Mouse (Mus musculus) heart, embryonic 14.5 days (tissue): Measurements from ENCODE around the gene Tas2r135. TPM values are rescaled to one million over a fixed set of nuclear protein-coding genes. Genes with fewer than 3 reads are reported as not detected.

Experiments
- ATAC-seq: fragments of 200-750 bp; cut with Nextera tagmentation; 2 replicates; pipeline ENCODE4 v1.8.0; 2017; ENCODE audit warnings: low read depth, moderate TSS enrichment; ENCODE audit not compliant: insufficient number of reproducible peaks, insufficient read depth, low FRiP score
- H3K27ac ChIP-seq, 2 experiments: fragments of 200-500 bp in 1 of 2; fragments of 300-500 bp in 1 of 2; sonication (generic) in 1 of 2; replicated peaks in 1 of 2; 2 replicates each; pipeline ENCODE4 v1.5.1; 2012 to 2014; ENCODE audit warnings: low read depth in 2 of 2, low read length in 2 of 2, control low read depth in 1 of 2, mild to moderate bottlenecking in 1 of 2, mixed read lengths in 1 of 2; ENCODE audit not compliant: control insufficient read depth in 1 of 2, insufficient read depth in 1 of 2
- H3K27me3 ChIP-seq: fragments of 300-500 bp; sonication (generic); 2 replicates; pipeline ENCODE4 v1.6.1; 2014; ENCODE audit warnings: mild to moderate bottlenecking, low read length, control low read depth; ENCODE audit not compliant: control insufficient read depth, insufficient read depth
- H3K36me3 ChIP-seq: fragments of 300-500 bp; sonication (generic); 2 replicates; pipeline ENCODE4 v1.6.1; 2014; ENCODE audit warnings: mild to moderate bottlenecking, control low read depth, low read length, mixed read lengths; ENCODE audit not compliant: control insufficient read depth, insufficient read depth
- H3K4me1 ChIP-seq, 2 experiments: fragments of 200-500 bp in 1 of 2; fragments of 300-500 bp in 1 of 2; sonication (generic) in 1 of 2; 2 replicates each; pipeline ENCODE4 v1.6.1; 2012 to 2014; ENCODE audit warnings: low read length in 2 of 2, control low read depth in 1 of 2, mixed read lengths in 1 of 2; ENCODE audit not compliant: control insufficient read depth in 2 of 2, insufficient read depth in 2 of 2
- H3K4me2 ChIP-seq: fragments of 300-500 bp; sonication (generic); 2 replicates; pipeline ENCODE4 v1.6.1; 2014; ENCODE audit warnings: mild to moderate bottlenecking, low read length
- H3K4me3 ChIP-seq, 2 experiments: fragments of 200-500 bp in 1 of 2; fragments of 300-500 bp in 1 of 2; sonication (generic) in 1 of 2; 2 replicates each; pipeline ENCODE4 v1.5.1; 2012 to 2014; ENCODE audit warnings: low read length in 2 of 2, mild to moderate bottlenecking in 2 of 2, control low read depth in 1 of 2, low read depth in 1 of 2, moderate library complexity in 1 of 2; ENCODE audit not compliant: control insufficient read depth in 1 of 2, insufficient read depth in 1 of 2
- H3K9ac ChIP-seq: fragments of 300-500 bp; sonication (generic); 2 replicates; pipeline ENCODE4 v1.6.1; 2014; ENCODE audit warnings: mild to moderate bottlenecking, low read length
- H3K9me3 ChIP-seq: fragments of 300-500 bp; sonication (generic); 2 replicates; pipeline ENCODE4 v1.6.1; 2016; ENCODE audit warnings: low read length, control low read depth; ENCODE audit not compliant: control insufficient read depth
- WGBS: fragments of 180-500 bp; shearing (Covaris S2); extraction: QIAGEN DNeasy Blood & Tissue Kit; methylation state at CpG from one replicate; pipeline ENCODE4 v1.1.7; 2014; 5-methylcytosine and 5-hydroxymethylcytosine counted together
- polyA plus RNA-seq: library from polyadenylated mRNA; unstranded; fragments of >200 nt; fragmentation: Nextera tagmentation; extraction: Ambion mirVana; gene quantifications from 2 replicates; pipeline ENCODE4 v1.2.1, GENCODE M21; 2014

Tas2r135 gene
- polyA plus RNA-seq, 1 experiment from 2014 or later: not detected

GRCm38 (mm10) chr6:42435490-42435889 lies 30.3 kb downstream of the Tas2r135 start:
- Histone ChIP-seq H3K4me2 (no peak overlapping the region), H3K9ac (no peak overlapping the region), H3K4me3 (no peak overlapping the region), H3K27me3 (no peaks in the 10 kb centered on the region), H3K9me3 (no peaks in the 10 kb centered on the region), H3K36me3 (no peaks in the 10 kb centered on the region), H3K4me1 (no peaks in the 10 kb centered on the region; a peak in 1 of 4 replicates), H3K27ac (no peak overlapping the region)
- 74% methylated on average over 2 of the region's 2 CpGs for WGBS
- no peak for ATAC-seq

DNA sequence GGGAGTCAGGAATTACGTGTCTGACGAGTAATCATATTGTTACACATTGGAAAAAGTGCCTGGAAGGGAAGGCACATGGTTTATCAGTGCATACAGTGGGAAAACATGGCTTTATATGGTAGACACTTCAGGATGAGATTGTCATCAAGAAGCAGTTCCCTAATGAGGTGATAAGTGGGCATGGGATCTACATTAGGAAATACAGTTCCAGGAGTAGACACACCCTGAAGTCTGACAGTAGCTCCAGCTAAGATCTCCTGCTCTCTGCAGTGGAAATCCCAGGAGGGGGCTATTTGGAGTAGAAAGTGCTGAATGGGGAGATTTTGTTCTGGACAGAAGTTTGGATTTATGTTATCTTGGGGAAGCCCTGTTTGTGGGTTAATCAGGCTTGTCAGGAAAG lies 36.2 kb downstream of the Tas2r135 start:
- 48% methylated on average over 2 of the region's 2 CpGs for WGBS
- H3K27ac ChIP-seq: no peak overlapping the region
- no peak overlapping the region for H3K4me2 ChIP-seq
- no peaks in the 10 kb centered on the region for H3K27me3 ChIP-seq
- ATAC-seq: no peak
- 0 out of 4 replicates have a peak, but pooled peaks cover 0 to 2% of the 10 kb centered on the region in 2 experiments for H3K4me1 ChIP-seq
- no peaks in the 10 kb centered on the region for H3K36me3 ChIP-seq
- H3K4me3 ChIP-seq: no peak overlapping the region
- no peak overlapping the region for H3K9ac ChIP-seq
- no peaks in the 10 kb centered on the region for H3K9me3 ChIP-seq

DNA sequence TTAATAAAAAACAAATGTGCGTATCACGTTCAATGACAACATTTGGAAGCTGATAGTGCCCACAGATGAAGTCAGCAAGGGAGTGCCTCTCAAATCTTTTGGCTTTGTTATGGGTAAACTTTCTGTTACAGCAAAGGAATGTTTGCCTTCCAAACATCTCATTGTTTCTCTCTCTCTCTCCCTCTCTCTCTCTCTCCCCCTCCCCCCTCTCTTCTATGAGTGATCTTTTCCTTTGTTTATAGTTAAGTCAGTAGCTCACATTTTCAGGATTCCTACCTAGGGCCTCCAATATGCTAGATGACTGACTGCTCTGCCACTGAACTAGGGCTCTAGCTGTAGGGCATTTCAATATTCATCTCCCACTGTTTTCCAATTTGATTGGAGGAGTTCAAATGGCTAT lies 39.3 kb downstream of the Tas2r135 start:
- WGBS: 67% methylated on average over 2 of the region's 2 CpGs
- Histone ChIP-seq H3K4me2 (no peak overlapping the region), H3K9me3 (no peaks in the 10 kb centered on the region), H3K4me1 (0 out of 4 replicates have a peak, but pooled peaks cover 0 to 2% of the 10 kb centered on the region in 2 experiments), H3K27ac (no peak overlapping the region), H3K4me3 (no peak overlapping the region), H3K27me3 (no peaks in the 10 kb centered on the region), H3K9ac (no peak overlapping the region), H3K36me3 (no peaks in the 10 kb centered on the region)
- no peak for ATAC-seq

- Histone ChIP-seq H3K9me3 (no peaks in the 10 kb centered on the region), H3K36me3 (no peaks in the 10 kb centered on the region), H3K27me3 (no peaks in the 10 kb centered on the region), H3K4me2 (no peak overlapping the region), H3K4me3 (no peak overlapping the region), H3K27ac (no peak overlapping the region), H3K4me1 (no peaks in the 10 kb centered on the region), H3K9ac (no peak overlapping the region)
- no peak for ATAC-seq
- WGBS: 73% methylated on average over 2 of the region's 2 CpGs
Measured at GRCm38 (mm10) chr6:42447381-42447780, 42.1 kb downstream of the Tas2r135 start.

Other genes with a start within 250 kb of the Tas2r135 start
- gene Tas2r144, start 190.1 kb upstream of the Tas2r135 start, polyA plus RNA-seq: not detected in 2 replicates
- gene Gstk1, start 159.5 kb upstream of the Tas2r135 start, polyA plus RNA-seq: 12.5 and 14.5 TPM in 2 replicates
- gene Tmem139, start 143.5 kb upstream of the Tas2r135 start, polyA plus RNA-seq: 0.23 TPM in 1 of 2 replicates, not detected in the other
- 30.5 and 30.8 TPM in 2 replicates for gene Casp2, start 140.4 kb upstream of the Tas2r135 start, polyA plus RNA-seq
- 0.40 and 0.86 TPM in 2 replicates for gene Clcn1, start 118.7 kb upstream of the Tas2r135 start, polyA plus RNA-seq
- gene Fam131b, start 80.8 kb upstream of the Tas2r135 start, polyA plus RNA-seq: 0.14 and 0.20 TPM in 2 replicates
- 167 and 173 TPM in 2 replicates for gene Zyx, start 55.8 kb upstream of the Tas2r135 start, polyA plus RNA-seq
- gene Epha1, start 32.2 kb upstream of the Tas2r135 start, polyA plus RNA-seq: 0.96 and 1.1 TPM in 2 replicates
- not detected in 2 replicates for gene Tas2r143, start 5.2 kb upstream of the Tas2r135 start, polyA plus RNA-seq
- not detected in 2 replicates for gene Tas2r126, start 29.1 kb downstream of the Tas2r135 start, polyA plus RNA-seq
- not detected in 2 replicates for gene Olfr458, start 59.8 kb downstream of the Tas2r135 start, polyA plus RNA-seq
- gene Olfr457, start 70.9 kb downstream of the Tas2r135 start, polyA plus RNA-seq: 0.07 TPM in 1 of 2 replicates, not detected in the other
- not detected in 2 replicates for gene Olfr456, start 81.8 kb downstream of the Tas2r135 start, polyA plus RNA-seq
- not detected in 2 replicates for gene Olfr455, start 142.2 kb downstream of the Tas2r135 start, polyA plus RNA-seq
- gene Tcaf3, start 192.3 kb downstream of the Tas2r135 start, polyA plus RNA-seq: 0.08 TPM in 1 of 2 replicates, not detected in the other
- 1.4 and 1.6 TPM in 2 replicates for gene Tcaf2, start 239.8 kb downstream of the Tas2r135 start, polyA plus RNA-seq